Mouse (Mus musculus) T-helper 1 cell (primary cell): ENCODE measurements around the gene Polr3h.
"Not testable (repeated sequence)": the region's sequence is repeated elsewhere in the genome, so short reads cannot be mapped to it uniquely, and the experiment has no call there.

ENCODE experiments used
- in situ Hi-C: fragments of 300-600 bp; cut with MboI, MseI; formaldehyde crosslinking; loops from one replicate; pipeline ENCODE4 v1.15.1; 2025; ENCODE audit warnings: high pct_unique_total_duplicates

The Polr3h gene

GRCm38 (mm10) chr15:81925760-81926445, at the start of gene Polr3h:
Polr3h (minus strand) TSS chr15:81926240.
- in situ Hi-C loops, result no loop called here

GRCm38 (mm10) chr15:81975156-81975555, 49.1 kb upstream of the Polr3h start:
- in situ Hi-C loops, result not testable (repeated sequence)

GRCm38 (mm10) chr15:81970498-81970897, 44.5 kb upstream of the Polr3h start:
- in situ Hi-C loops, result not testable (repeated sequence)

- in situ Hi-C loops, result not testable (repeated sequence)
Measured at GRCm38 (mm10) chr15:81969635-81970034, 43.6 kb upstream of the Polr3h start.

- in situ Hi-C loops, result no loop called here
Measured at GRCm38 (mm10) chr15:81969173-81969572, 43.1 kb upstream of the Polr3h start.

- in situ Hi-C loops, result no loop called here
Measured at GRCm38 (mm10) chr15:81968447-81968846, 42.4 kb upstream of the Polr3h start.

- in situ Hi-C loops, result no loop called here
Measured at GRCm38 (mm10) chr15:81967821-81968220, 41.8 kb upstream of the Polr3h start.

GRCm38 (mm10) chr15:81966062-81966829, 40.2 kb upstream of the Polr3h start:
- in situ Hi-C loops, result no loop called here

GRCm38 (mm10) chr15:81964980-81965545, 39.0 kb upstream of the Polr3h start:
- in situ Hi-C loops, result loop anchor here (5.0 kb wide), 1 partner anchor 62 kb away; no protein-coding TSS in a partner anchor

- in situ Hi-C loops, result loop anchor here (5.0 kb wide), 1 partner anchor 63 kb away; no protein-coding TSS in a partner anchor
Measured at GRCm38 (mm10) chr15:81964262-81964661, 38.2 kb upstream of the Polr3h start.

GRCm38 (mm10) chr15:81961078-81961451, 35.0 kb upstream of the Polr3h start:
- in situ Hi-C loops, result loop anchor here (5.0 kb wide), 1 partner anchor 66 kb away; no protein-coding TSS in a partner anchor

- in situ Hi-C loops, result loop anchor here (5.0 kb wide), 1 partner anchor 67 kb away; no protein-coding TSS in a partner anchor
Measured at GRCm38 (mm10) chr15:81960171-81961077, 34.4 kb upstream of the Polr3h start, which contains the start of gene Pmm1. Pmm1 (minus strand) TSS chr15:81960930.

GRCm38 (mm10) chr15:81958906-81959305, 32.9 kb upstream of the Polr3h start:
- in situ Hi-C loops, result no loop called here

GRCm38 (mm10) chr15:81957598-81957997, 31.6 kb upstream of the Polr3h start:
- in situ Hi-C loops, result no loop called here

GRCm38 (mm10) chr15:81956457-81956856, 30.4 kb upstream of the Polr3h start:
- in situ Hi-C loops, result no loop called here

- in situ Hi-C loops, result no loop called here
Measured at GRCm38 (mm10) chr15:81955414-81955813, 29.4 kb upstream of the Polr3h start.

- in situ Hi-C loops, result loop anchor here (5.0 kb wide), 1 partner anchor 38 kb away; no protein-coding TSS in a partner anchor
Measured at GRCm38 (mm10) chr15:81954716-81955115, 28.7 kb upstream of the Polr3h start.

GRCm38 (mm10) chr15:81954151-81954583, 28.1 kb upstream of the Polr3h start:
- in situ Hi-C loops, result loop anchor here (5.0 kb wide), 1 partner anchor 38 kb away; no protein-coding TSS in a partner anchor

- in situ Hi-C loops, result loop anchor here (5.0 kb wide), 1 partner anchor 40 kb away; no protein-coding TSS in a partner anchor
Measured at GRCm38 (mm10) chr15:81952310-81952709, 26.3 kb upstream of the Polr3h start.

GRCm38 (mm10) chr15:81951159-81951558, 25.1 kb upstream of the Polr3h start:
- in situ Hi-C loops, result loop anchor here (5.0 kb wide), 1 partner anchor 41 kb away; no protein-coding TSS in a partner anchor

GRCm38 (mm10) chr15:81950716-81951115, 24.7 kb upstream of the Polr3h start:
- in situ Hi-C loops, result loop anchor here (5.0 kb wide), 1 partner anchor 42 kb away; no protein-coding TSS in a partner anchor
